Mouse (Mus musculus): ENCODE results near the gene Ergic1. TPM values are rescaled to one million over a fixed set of nuclear protein-coding genes. Genes with fewer than 3 reads are reported as not detected.
A peak's percentile ranks its signal among the peaks of the same experiment; 100 is the strongest.

The Ergic1 gene
- polyA plus RNA-seq, 3 experiments from 2014 or later = 35.9 to 50.4 (median 39.8) TPM

GRCm38 (mm10) chr17:26601514-26601913, 40.2 kb downstream of the Ergic1 start:
- ATAC-seq = no peak

- ATAC-seq = no peak
Measured at GRCm38 (mm10) chr17:26601926-26602325, 40.6 kb downstream of the Ergic1 start.

- no peak for ATAC-seq
Measured at GRCm38 (mm10) chr17:26602371-26602885, 41.1 kb downstream of the Ergic1 start.

- ATAC-seq = no peak
Measured at GRCm38 (mm10) chr17:26603311-26603710, 42.0 kb downstream of the Ergic1 start.

GRCm38 (mm10) chr17:26605636-26606035, 44.3 kb downstream of the Ergic1 start:
- peak; percentile 21 for ATAC-seq

- no peak for ATAC-seq
Measured at GRCm38 (mm10) chr17:26606516-26606915, 45.2 kb downstream of the Ergic1 start.

GRCm38 (mm10) chr17:26608348-26608747, 47.1 kb downstream of the Ergic1 start:
- no peak for ATAC-seq

GRCm38 (mm10) chr17:26608877-26609276, 47.6 kb downstream of the Ergic1 start:
- no peak for ATAC-seq

GRCm38 (mm10) chr17:26609820-26610219, 48.5 kb downstream of the Ergic1 start:
- ATAC-seq = no peak

- no peak for ATAC-seq
Measured at GRCm38 (mm10) chr17:26611328-26611727, 50.0 kb downstream of the Ergic1 start.

GRCm38 (mm10) chr17:26611918-26612317, 50.6 kb downstream of the Ergic1 start:
- ATAC-seq = no peak

GRCm38 (mm10) chr17:26614286-26614685, 53.0 kb downstream of the Ergic1 start:
- no peak for ATAC-seq

- no peak for ATAC-seq
Measured at GRCm38 (mm10) chr17:26614708-26615486, 53.6 kb downstream of the Ergic1 start.

- no peak for ATAC-seq
Measured at GRCm38 (mm10) chr17:26616696-26617095, 55.4 kb downstream of the Ergic1 start.

GRCm38 (mm10) chr17:26618498-26618897, 57.2 kb downstream of the Ergic1 start:
- no peak for ATAC-seq

GRCm38 (mm10) chr17:26619577-26619976, 58.3 kb downstream of the Ergic1 start:
- ATAC-seq = no peak

- ATAC-seq = no peak
Measured at GRCm38 (mm10) chr17:26620292-26620691, 59.0 kb downstream of the Ergic1 start.

GRCm38 (mm10) chr17:26620786-26621766, 59.8 kb downstream of the Ergic1 start:
- no peak for ATAC-seq

- ATAC-seq = no peak
Measured at GRCm38 (mm10) chr17:26621912-26622311, 60.6 kb downstream of the Ergic1 start.

GRCm38 (mm10) chr17:26623991-26624390, 62.7 kb downstream of the Ergic1 start:
- ATAC-seq = no peak

GRCm38 (mm10) chr17:26624999-26625398, 63.7 kb downstream of the Ergic1 start:
- ATAC-seq = no peak

GRCm38 (mm10) chr17:26625521-26626010, 64.3 kb downstream of the Ergic1 start:
- no peak for ATAC-seq

GRCm38 (mm10) chr17:26628479-26628878, 67.2 kb downstream of the Ergic1 start:
- no peak for ATAC-seq

All from inflammation-experienced regulatory T-cells, adult 6 months (primary cell).